Mouse (Mus musculus) forebrain, embryonic 13.5 days (tissue): ENCODE measurements around the gene Vsx2. TPM values are rescaled to one million over a fixed set of nuclear protein-coding genes. Genes with fewer than 3 reads are reported as not detected.
"Not testable (repeated sequence)": the region's sequence is repeated elsewhere in the genome, so short reads cannot be mapped to it uniquely, and the experiment has no call there.

Experiments used
- ATAC-seq: fragments of 200-750 bp; cut with Nextera tagmentation; 2 replicates; pipeline ENCODE4 v1.8.0; 2017
- H3K27ac ChIP-seq: fragments of 300-500 bp; sonication (generic); 2 replicates; pipeline ENCODE4 v1.5.1; 2015; ENCODE audit warnings: inconsistent platforms, mild to moderate bottlenecking, moderate library complexity
- H3K27me3 ChIP-seq: fragments of 300-500 bp; sonication (generic); 2 replicates; pipeline ENCODE4 v1.6.1; 2015; ENCODE audit warnings: mild to moderate bottlenecking, inconsistent platforms
- H3K36me3 ChIP-seq: fragments of 300-500 bp; sonication (generic); 2 replicates; pipeline ENCODE4 v1.6.1; 2015; ENCODE audit warnings: mild to moderate bottlenecking, inconsistent platforms; ENCODE audit not compliant: poor library complexity, severe bottlenecking
- H3K4me1 ChIP-seq: fragments of 300-500 bp; sonication (generic); 2 replicates; pipeline ENCODE4 v1.6.1; 2015; ENCODE audit warnings: inconsistent platforms
- H3K4me2 ChIP-seq: fragments of 300-500 bp; sonication (generic); 2 replicates; pipeline ENCODE4 v1.6.1; 2015; ENCODE audit warnings: inconsistent platforms, mild to moderate bottlenecking, moderate library complexity
- H3K4me3 ChIP-seq: fragments of 300-500 bp; sonication (generic); 2 replicates; pipeline ENCODE4 v1.5.1; 2015; ENCODE audit warnings: mild to moderate bottlenecking, inconsistent platforms
- H3K9ac ChIP-seq: fragments of 300-500 bp; sonication (generic); 2 replicates; pipeline ENCODE4 v1.6.1; 2015; ENCODE audit warnings: mild to moderate bottlenecking, inconsistent platforms
- H3K9me3 ChIP-seq: fragments of 300-500 bp; sonication (generic); replicated peaks from 2 replicates; pipeline ENCODE4 v1.6.1; 2016; ENCODE audit warnings: inconsistent platforms
- WGBS: fragments of 180-500 bp; shearing (Covaris S2); methylation state at CpG from one replicate; pipeline ENCODE4 v1.1.7; 2015; 5-methylcytosine and 5-hydroxymethylcytosine counted together
- polyA plus RNA-seq: library from polyadenylated mRNA; unstranded; fragments of >200 nt; fragmentation: Nextera tagmentation; extraction: Ambion mirVana; gene quantifications from 2 replicates; pipeline ENCODE4 v1.2.1, GENCODE M21; 2015

The Vsx2 gene
- not detected in 2 replicates for polyA plus RNA-seq

GRCm38 (mm10) chr12:84569336-84569970, at the start of gene Vsx2:
Vsx2 (plus strand) TSS chr12:84569762.
- Histone ChIP-seq H3K9me3 (no peaks in the 10 kb centered on the region), H3K36me3 (no peaks in the 10 kb centered on the region), H3K4me2 (peak within 1 kb of the TSS; percentile 39), H3K27me3 (peaks cover 85% of the 10 kb centered on the region), H3K4me1 (peaks cover 27% of the 10 kb centered on the region), H3K4me3 (peak within 1 kb of the TSS; percentile 20), H3K9ac (no peak within 1 kb of the TSS), H3K27ac (no peak within 1 kb of the TSS)
- 2% methylated on average over 25 of the region's 25 CpGs for WGBS
- ATAC-seq, result no peak

- Histone ChIP-seq H3K4me3 (no peak overlapping the region), H3K36me3 (no peaks in the 10 kb centered on the region; the same call in 1 of the 2 replicates), H3K4me1 (peaks cover 24% of the 10 kb centered on the region), H3K27me3 (no peaks in the 10 kb centered on the region), H3K9me3 (no peaks in the 10 kb centered on the region), H3K4me2 (no peak overlapping the region), H3K27ac (no peak overlapping the region), H3K9ac (no peak overlapping the region)
- no peak for ATAC-seq
- 32% methylated on average over 3 of the region's 3 CpGs for WGBS
These were observed 45.8 kb upstream of the Vsx2 start for GRCm38 (mm10) chr12:84523728-84524127.

GRCm38 (mm10) chr12:84524147-84525050, 45.2 kb upstream of the Vsx2 start:
- Histone ChIP-seq H3K9me3 (no peaks in the 10 kb centered on the region), H3K4me3 (no peak overlapping the region), H3K4me1 (peaks cover 24% of the 10 kb centered on the region), H3K36me3 (no peaks in the 10 kb centered on the region; the same call in 1 of the 2 replicates), H3K27ac (no peak overlapping the region), H3K27me3 (no peaks in the 10 kb centered on the region), H3K9ac (no peak overlapping the region; the same call in 1 of the 2 replicates), H3K4me2 (no peak overlapping the region)
- 0 out of 2 replicates have a peak, but pooled peaks have one; percentile 4 for ATAC-seq
- WGBS, result 51% methylated on average over 11 of the region's 11 CpGs

GRCm38 (mm10) chr12:84525422-84525821, 44.1 kb upstream of the Vsx2 start:
- no peak overlapping the region for H3K4me2 ChIP-seq
- H3K27ac ChIP-seq, result peak overlapping the region; percentile 27
- peaks cover 3% of the 10 kb centered on the region; the same call in 1 of the 2 replicates for H3K36me3 ChIP-seq
- no peak overlapping the region for H3K4me3 ChIP-seq
- H3K27me3 ChIP-seq, result no peaks in the 10 kb centered on the region
- H3K4me1 ChIP-seq, result peaks cover 24% of the 10 kb centered on the region
- WGBS, result 90% methylated on average over 12 of the region's 12 CpGs
- no peaks in the 10 kb centered on the region for H3K9me3 ChIP-seq
- no peak for ATAC-seq
- H3K9ac ChIP-seq, result no peak overlapping the region

- no peak overlapping the region for H3K27ac ChIP-seq
- H3K27me3 ChIP-seq, result no peaks in the 10 kb centered on the region
- H3K4me2 ChIP-seq, result no peak overlapping the region
- WGBS, result 87% methylated on average over 5 of the region's 5 CpGs
- H3K36me3 ChIP-seq, result peaks cover 5% of the 10 kb centered on the region; the same call in 1 of the 2 replicates
- H3K9ac ChIP-seq, result no peak overlapping the region
- H3K4me3 ChIP-seq, result no peak overlapping the region
- ATAC-seq, result no peak
- H3K4me1 ChIP-seq, result peaks cover 44% of the 10 kb centered on the region
- no peaks in the 10 kb centered on the region for H3K9me3 ChIP-seq
These were observed 39.1 kb upstream of the Vsx2 start for GRCm38 (mm10) chr12:84530426-84530825.

- peak; percentile 94 for ATAC-seq
- Histone ChIP-seq H3K4me3 (no peak overlapping the region), H3K4me2 (0 out of 2 replicates have a peak overlapping the region, but pooled peaks have one; percentile 6), H3K9me3 (no peaks in the 10 kb centered on the region), H3K27me3 (no peaks in the 10 kb centered on the region), H3K27ac (peak overlapping the region; percentile 90), H3K36me3 (0 out of 2 replicates have a peak, but pooled peaks cover 5% of the 10 kb centered on the region), H3K9ac (0 out of 2 replicates have a peak overlapping the region, but pooled peaks have one; percentile 1), H3K4me1 (peaks cover 42% of the 10 kb centered on the region)
- WGBS, result 6% methylated on average over 13 of the region's 13 CpGs
These were observed 37.4 kb upstream of the Vsx2 start for GRCm38 (mm10) chr12:84531906-84532829.

- 30% methylated on average over 8 of the region's 8 CpGs for WGBS
- Histone ChIP-seq H3K4me2 (0 out of 2 replicates have a peak overlapping the region, but pooled peaks have one; percentile 6), H3K9ac (0 out of 2 replicates have a peak overlapping the region, but pooled peaks have one; percentile 1)
These were observed 36.7 kb upstream of the Vsx2 start for GRCm38 (mm10) chr12:84532830-84533199.

GRCm38 (mm10) chr12:84533706-84534486, 35.7 kb upstream of the Vsx2 start:
- ATAC-seq, result no peak
- H3K36me3 ChIP-seq, result 0 out of 2 replicates have a peak, but pooled peaks cover 5% of the 10 kb centered on the region
- no peak overlapping the region for H3K4me3 ChIP-seq
- H3K4me2 ChIP-seq, result no peak overlapping the region
- 50% methylated on average over 7 of the region's 7 CpGs for WGBS
- H3K27ac ChIP-seq, result peak overlapping the region; percentile 90
- H3K4me1 ChIP-seq, result peaks cover 54% of the 10 kb centered on the region
- 0 out of 2 replicates have a peak overlapping the region, but pooled peaks have one; percentile 4 for H3K9ac ChIP-seq
- H3K9me3 ChIP-seq, result no peaks in the 10 kb centered on the region
- H3K27me3 ChIP-seq, result no peaks in the 10 kb centered on the region

More at GRCm38 (mm10) chr12:84532830-84533199, 36.7 kb upstream of the Vsx2 start:
- peak overlapping the region; percentile 90 for H3K27ac ChIP-seq
- no peaks in the 10 kb centered on the region for H3K27me3 ChIP-seq
- ATAC-seq, result no peak
- H3K9me3 ChIP-seq, result no peaks in the 10 kb centered on the region
- H3K36me3 ChIP-seq, result 0 out of 2 replicates have a peak, but pooled peaks cover 5% of the 10 kb centered on the region
- no peak overlapping the region for H3K4me3 ChIP-seq
- H3K4me1 ChIP-seq, result peaks cover 43% of the 10 kb centered on the region

- ATAC-seq, result not testable (repeated sequence)
These were observed 30.0 kb upstream of the Vsx2 start for GRCm38 (mm10) chr12:84539537-84539936.

GRCm38 (mm10) chr12:84541391-84541958, 28.1 kb upstream of the Vsx2 start:
- Histone ChIP-seq H3K4me1 (peaks cover 37% of the 10 kb centered on the region), H3K36me3 (no peaks in the 10 kb centered on the region), H3K4me3 (no peak overlapping the region), H3K27ac (peak overlapping the region; percentile 60; the same call in 1 of the 2 replicates), H3K27me3 (no peaks in the 10 kb centered on the region), H3K4me2 (no peak overlapping the region), H3K9ac (no peak overlapping the region), H3K9me3 (no peaks in the 10 kb centered on the region)
- ATAC-seq, result peak; percentile 64; the same call in 1 of the 2 replicates
- WGBS, result 22% methylated on average over 11 of the region's 11 CpGs

More at GRCm38 (mm10) chr12:84539537-84539936, 30.0 kb upstream of the Vsx2 start:
- WGBS, result 94% methylated on average over 3 of the region's 3 CpGs
- not testable (repeated sequence) for H3K4me3 ChIP-seq, H3K9ac ChIP-seq, H3K27me3 ChIP-seq, H3K27ac ChIP-seq, H3K9me3 ChIP-seq, H3K36me3 ChIP-seq, H3K4me2 ChIP-seq
- H3K4me1 ChIP-seq, result peaks cover 42% of the 10 kb centered on the region
